In genomic region chr4:65156231-65156630, GRCm38 (mm10) we compare ENCODE assay signal across 25 mouse cellular contexts. TPM values are rescaled to one million over a fixed set of nuclear protein-coding genes. Genes with fewer than 3 reads are reported as not detected.
"Had no signal": no experiment of that assay in that cellular context is flagged by ENCODE, and none has a peak within 500 bp of the region (broad histone marks: within the 10 kb centered on the region; RNA-seq: fewer than 3 reads in every experiment).

No protein-coding gene starts in this region.

- H3K27me3 ChIP-seq: kidney, embryonic 15.5 days; limb, embryonic 12.5 days; limb, embryonic 15.5 days; megakaryocyte, embryonic 14.5 days; midbrain, embryonic 13.5 days; neural tube, embryonic 13.5 days; stomach, embryonic 15.5 days had no signal

- H3K4me3 ChIP-seq: kidney, embryonic 15.5 days; limb, embryonic 12.5 days; limb, embryonic 15.5 days; megakaryocyte, embryonic 14.5 days; midbrain, embryonic 10.5 days; midbrain, embryonic 13.5 days; myocyte; neural tube, embryonic 13.5 days; stomach, embryonic 15.5 days had no signal

- H3K27ac ChIP-seq: kidney, embryonic 15.5 days; limb, embryonic 12.5 days; limb, embryonic 15.5 days; liver, embryonic 14.5 days; midbrain, embryonic 10.5 days; midbrain, embryonic 13.5 days; neural tube, embryonic 13.5 days; stomach, embryonic 15.5 days had no signal

- H3K9me3 ChIP-seq: kidney, embryonic 15.5 days; limb, embryonic 12.5 days; limb, embryonic 15.5 days; midbrain, embryonic 10.5 days; midbrain, embryonic 13.5 days; neural tube, embryonic 13.5 days; stomach, embryonic 15.5 days had no signal

- H3K9ac ChIP-seq: kidney, embryonic 15.5 days; limb, embryonic 12.5 days; limb, embryonic 15.5 days; liver, embryonic 14.5 days; liver, postnatal 0 days; midbrain, embryonic 13.5 days; neural tube, embryonic 13.5 days; stomach, embryonic 15.5 days had no signal

- H3K4me1 ChIP-seq: kidney, embryonic 15.5 days; limb, embryonic 12.5 days; limb, embryonic 15.5 days; megakaryocyte, embryonic 14.5 days; midbrain, embryonic 13.5 days; neural tube, embryonic 13.5 days; stomach, embryonic 15.5 days had no signal

- H3K4me2 ChIP-seq: kidney, embryonic 15.5 days; limb, embryonic 12.5 days; limb, embryonic 15.5 days; liver, embryonic 11.5 days; midbrain, embryonic 13.5 days; neural tube, embryonic 13.5 days; stomach, embryonic 15.5 days had no signal

- DNase-seq: kidney, adult 8-10 months; kidney, postnatal 10 days; kidney, postnatal 36 days; left cerebral cortex, postnatal 4 days; liver, postnatal 0 days; retina, postnatal 1 day; right cerebral cortex, postnatal 25 days; spleen, adult 18-20 months; thymus, adult 2 months; thymus, postnatal 14 days; thymus, postnatal 4 days had no signal

- H3K36me3 ChIP-seq: limb, embryonic 12.5 days; limb, embryonic 15.5 days; midbrain, embryonic 13.5 days; neural tube, embryonic 13.5 days; stomach, embryonic 15.5 days had no signal

- ATAC-seq: liver, postnatal 0 days; midbrain, embryonic 13.5 days; midbrain, embryonic 16.5 days had no signal

RNA-seq across cellular contexts. Expression of gene Pappa, which starts 32.3 kb away (rescaled TPM):
- total RNA-seq: monocyte, adult 5-6 weeks; neutrophil, adult 5-6 weeks had no signal
